Mouse (Mus musculus) leukemia stem cell, adult 10-12 weeks (primary cell): ENCODE results near the gene Mmp19. TPM values are rescaled to one million over a fixed set of nuclear protein-coding genes. Genes with fewer than 3 reads are reported as not detected.

ENCODE experiments used
- polyA plus RNA-seq: library from polyadenylated mRNA; stranded (reverse); fragments of >175 nt; gene quantifications from 2 replicates; pipeline ENCODE4 v1.2.3, GENCODE M21; 2012; ENCODE audit warnings: low replicate concordance

The Mmp19 gene
- 0.26 and 0.43 TPM in 2 replicates for polyA plus RNA-seq

DNA sequence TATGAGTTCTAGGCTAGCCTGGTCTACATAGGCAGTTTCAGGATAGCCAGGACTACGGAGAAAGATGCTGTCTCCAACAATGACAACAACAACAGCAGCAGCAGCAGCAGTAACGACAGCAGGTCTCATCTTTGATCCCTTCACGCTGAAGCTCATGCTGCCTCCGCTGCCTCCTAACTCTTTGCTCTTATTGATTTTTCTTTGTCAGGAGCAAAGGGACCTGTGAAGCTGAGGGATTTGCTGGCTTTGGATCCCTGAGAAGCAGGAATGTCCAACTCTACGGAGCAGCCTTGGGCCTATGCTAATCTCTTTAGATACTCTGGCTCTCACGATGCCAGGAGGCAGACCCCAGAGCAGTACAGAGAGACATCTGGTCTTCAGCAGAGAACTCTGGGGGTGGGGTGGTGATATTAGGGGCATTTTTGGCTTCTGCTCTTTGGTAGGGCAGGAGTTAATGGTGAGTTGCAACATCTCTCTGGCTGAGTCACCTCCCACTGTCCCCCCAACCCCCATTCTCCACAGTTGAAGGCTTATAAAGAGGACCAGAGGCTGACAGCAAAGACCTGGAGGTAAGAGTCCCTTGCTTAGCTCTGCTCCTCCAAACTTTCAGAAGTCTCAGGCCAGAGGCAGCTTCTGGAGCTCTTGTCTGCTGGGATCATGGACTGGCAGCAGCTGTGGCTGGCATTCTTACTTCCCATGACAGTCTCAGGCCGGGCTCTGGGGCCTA, at the start of gene Mmp19:
Gene Mmp19, plus strand, starts transcription at position 513 of the 727 bp plus-strand sequence.

DNA sequence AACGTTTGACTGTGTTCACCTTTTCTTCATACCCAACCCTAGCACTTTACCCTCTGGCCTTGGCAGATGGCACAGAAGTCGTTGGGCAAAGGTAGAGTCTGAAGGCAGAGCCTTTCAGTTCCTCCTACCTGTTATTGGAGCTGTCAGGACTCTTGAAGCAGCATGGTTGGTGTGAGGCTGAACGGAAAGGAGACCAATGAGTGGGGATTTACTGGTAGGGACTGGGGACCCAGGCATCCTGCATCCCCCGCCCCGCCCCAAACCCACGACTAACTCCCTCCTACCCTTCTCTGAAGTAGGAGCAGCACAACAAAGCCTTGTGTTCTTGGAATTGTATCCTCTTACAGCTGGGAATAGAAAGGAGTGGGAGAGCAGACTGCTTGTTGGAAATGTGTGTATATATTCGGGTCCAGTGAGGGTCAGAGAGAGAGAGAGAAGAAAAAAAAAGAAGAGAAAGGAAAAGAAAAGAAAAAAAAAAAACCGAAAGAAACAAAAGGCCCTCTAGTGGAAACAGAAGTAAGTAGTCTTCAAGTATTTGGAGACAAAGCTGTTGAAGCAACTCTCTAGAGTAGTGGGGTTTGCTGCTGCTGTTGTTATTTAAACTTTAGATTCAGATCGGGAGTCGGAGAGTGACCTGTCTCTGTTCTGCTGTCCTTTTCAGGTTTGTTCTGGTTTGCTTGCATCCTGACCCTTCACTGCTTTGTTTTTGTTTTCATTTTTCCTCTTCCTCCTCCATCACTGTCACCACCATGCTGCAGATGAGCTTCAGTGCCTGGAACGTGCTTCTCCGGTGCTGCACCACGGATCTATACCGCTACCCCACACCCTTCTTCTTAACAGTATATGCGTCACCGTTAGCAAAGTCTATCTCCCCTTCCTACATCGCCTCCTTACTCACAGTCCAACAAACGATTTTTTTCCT, 45.8 kb upstream of the Mmp19 start, which contains the start of gene Dgka:
Gene Dgka, minus strand, starts transcription at position 176 of the 922 bp plus-strand sequence.

DNA sequence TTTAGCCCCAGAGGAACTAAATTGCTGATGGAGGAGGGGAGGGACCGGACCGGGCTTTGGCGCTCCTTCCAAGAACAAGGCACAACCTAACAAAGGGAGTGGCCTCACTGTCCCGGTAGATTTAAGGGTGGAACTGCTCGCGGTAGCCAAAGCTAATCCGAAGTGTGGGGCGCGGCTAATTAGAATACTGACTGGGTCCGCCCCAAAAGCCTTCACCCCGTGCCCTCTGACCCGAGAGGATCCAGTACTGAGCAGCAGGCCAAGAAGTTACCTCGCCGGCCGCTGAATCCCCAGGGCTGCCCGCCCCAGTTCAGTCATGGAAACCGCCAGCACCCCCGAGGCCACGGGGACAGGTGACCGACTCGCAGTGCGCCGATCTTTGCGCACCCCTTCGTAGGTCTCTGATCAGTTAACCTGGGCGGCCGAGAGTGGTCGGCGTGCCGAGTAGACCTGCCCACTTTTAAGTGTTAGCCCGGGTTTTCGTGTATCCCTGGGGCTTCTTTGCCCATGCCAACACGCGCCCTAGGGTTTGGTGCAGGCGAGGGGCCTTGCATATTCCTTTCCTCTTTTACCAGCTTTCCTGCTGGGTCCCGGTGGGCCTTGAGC, 43.0 kb upstream of the Mmp19 start, which contains the start of gene Pym1:
Gene Pym1, plus strand, starts transcription at position 244 of the 606 bp plus-strand sequence.

DNA sequence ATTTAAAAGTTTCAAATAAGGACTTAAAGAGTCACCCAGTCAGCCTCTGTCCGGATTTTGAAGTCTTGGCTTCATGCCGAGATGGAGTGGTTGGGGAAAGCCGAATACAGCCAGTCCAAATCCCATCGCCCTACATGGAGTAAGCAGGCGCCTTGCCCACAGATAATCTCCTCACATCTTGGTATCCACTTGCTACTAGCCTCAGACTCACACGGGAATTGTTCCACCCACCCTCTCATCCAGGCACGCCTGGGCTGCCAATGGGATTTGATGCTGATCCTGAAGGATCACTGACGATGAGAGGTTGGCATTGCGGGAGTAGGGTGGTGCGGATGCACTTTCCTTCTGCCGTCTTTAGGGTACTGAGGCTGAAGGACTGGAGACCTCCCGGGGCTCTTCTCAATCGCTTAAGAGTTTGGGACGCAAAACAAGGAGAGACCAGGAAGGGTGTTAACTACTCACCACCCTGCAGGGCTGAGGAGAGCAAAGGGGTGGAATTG, 13.1 kb downstream of the Mmp19 start, which contains the start of gene Dnajc14:
Gene Dnajc14, plus strand, starts transcription at position 292 of the 500 bp plus-strand sequence.

DNA sequence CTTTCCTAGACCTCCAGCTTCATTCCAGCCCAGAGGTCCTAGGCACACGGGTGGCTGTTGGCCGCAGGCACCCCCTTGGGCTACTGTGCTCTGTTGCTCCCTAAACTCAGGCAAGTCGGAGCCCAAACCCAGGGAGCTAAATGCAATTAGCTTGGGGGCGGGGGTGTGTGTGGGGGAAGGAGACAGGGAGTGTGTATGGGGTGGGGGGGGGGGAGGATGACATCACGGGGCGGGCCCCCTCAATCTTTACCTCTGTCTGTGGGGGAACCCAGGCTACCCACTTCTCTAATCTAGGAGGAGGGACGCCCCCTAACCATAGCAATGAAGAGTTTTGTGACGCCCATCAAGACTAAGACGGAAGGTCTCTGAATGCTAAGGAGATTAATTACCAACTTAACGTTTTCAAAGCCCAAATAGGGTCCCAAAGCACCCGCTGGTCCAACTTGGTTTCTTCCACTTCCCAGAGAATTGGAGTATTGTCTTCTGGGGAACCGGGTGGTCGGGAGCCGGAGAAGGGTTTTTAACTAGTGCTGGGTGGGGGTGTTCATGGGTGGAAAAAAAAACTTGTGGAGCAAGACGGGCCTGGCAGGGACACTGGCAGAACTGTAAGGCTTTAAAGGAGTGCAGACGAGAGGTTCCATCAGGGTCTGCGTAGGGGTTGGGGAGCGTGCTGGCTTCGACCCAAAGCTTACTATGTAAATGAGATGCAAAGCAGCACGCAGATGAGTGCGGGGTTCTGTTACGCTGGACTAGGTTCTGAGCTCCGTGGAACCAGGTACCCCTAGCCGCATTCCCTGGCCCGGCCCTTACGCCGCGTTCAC, 13.8 kb downstream of the Mmp19 start, which contains the start of gene Tmem198b:
Gene Tmem198b, minus strand, starts transcription at position 100 of the 821 bp plus-strand sequence.

DNA sequence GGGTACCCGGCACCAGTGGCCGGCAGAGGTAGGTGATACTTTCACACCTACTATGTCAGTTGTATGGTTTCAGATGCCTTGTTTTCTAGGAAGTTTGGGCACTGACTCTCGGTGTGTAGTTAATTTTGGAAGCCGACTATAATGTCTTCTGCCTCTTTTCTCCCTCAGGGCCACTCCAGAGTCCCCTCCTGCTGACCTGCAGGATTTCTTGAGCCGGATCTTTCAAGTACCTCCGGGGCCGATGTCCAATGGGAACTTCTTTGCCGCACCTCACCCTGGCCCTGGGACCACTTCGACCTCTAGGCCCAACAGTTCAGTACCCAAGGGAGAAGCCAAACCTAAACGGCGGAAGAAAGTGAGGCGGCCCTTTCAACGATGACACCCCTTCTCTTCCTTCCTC, 26.3 kb downstream of the Mmp19 start, which contains the start of gene Sarnp:
Gene Sarnp, plus strand, starts transcription at position 301 of the 400 bp plus-strand sequence.

DNA sequence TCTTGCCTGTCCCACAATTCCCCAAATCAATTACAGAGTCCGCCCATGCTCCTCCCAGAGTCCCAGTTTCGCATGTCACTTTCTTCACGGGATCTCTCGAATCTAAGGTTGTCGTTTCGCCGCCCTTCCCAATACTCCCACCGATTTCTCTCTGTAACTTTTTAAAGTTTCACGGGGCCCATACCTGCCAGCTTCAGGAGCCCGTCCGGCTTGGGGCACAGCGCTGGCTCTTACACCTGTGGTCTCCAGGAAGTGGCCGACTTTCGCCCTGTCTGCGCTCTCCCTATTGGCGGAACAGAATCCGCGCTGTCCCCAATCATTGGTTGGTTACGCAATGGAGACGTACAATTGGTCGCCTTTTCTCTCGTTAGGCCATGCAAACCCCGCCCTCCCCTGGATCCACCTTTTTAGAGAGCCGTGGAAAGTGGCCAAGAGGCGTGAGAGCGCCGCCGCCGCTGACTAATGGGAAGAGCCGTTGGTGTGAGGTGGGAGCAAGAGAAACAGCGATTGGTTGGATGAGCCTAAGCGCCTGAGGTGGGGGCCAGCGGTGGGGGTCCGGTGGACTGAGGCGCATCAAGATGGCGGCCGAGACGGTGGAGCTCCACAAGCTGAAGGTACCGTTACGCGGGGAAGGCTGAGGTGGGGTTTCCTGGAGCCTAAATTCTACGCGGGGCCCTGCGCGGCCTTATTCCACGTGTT, 30.8 kb downstream of the Mmp19 start, which contains the start of gene Ormdl2:
Gene Ormdl2, minus strand, starts transcription at position 288 of the 699 bp plus-strand sequence.

Other genes with a start within 250 kb of the Mmp19 start
- gene Zc3h10, start 243.1 kb upstream of the Mmp19 start, polyA plus RNA-seq = 17.8 and 33.1 TPM in 2 replicates
- 1,968 and 2,386 TPM in 2 replicates for gene Rpl41, start 241.6 kb upstream of the Mmp19 start, polyA plus RNA-seq
- 485 and 726 TPM in 2 replicates for gene Pa2g4, start 224.9 kb upstream of the Mmp19 start, polyA plus RNA-seq
- 0.35 and 0.77 TPM in 2 replicates for gene Erbb3, start 201.3 kb upstream of the Mmp19 start, polyA plus RNA-seq
- 275 and 2,118 TPM in 2 replicates for gene Rps26, start 164.2 kb upstream of the Mmp19 start, polyA plus RNA-seq
- 1.4 and 2.2 TPM in 2 replicates for gene Ikzf4, start 144.9 kb upstream of the Mmp19 start, polyA plus RNA-seq
- gene Suox, start 116.8 kb upstream of the Mmp19 start, polyA plus RNA-seq = 0.64 and 3.0 TPM in 2 replicates
- gene Rab5b, start 94.6 kb upstream of the Mmp19 start, polyA plus RNA-seq = 9.7 and 12.3 TPM in 2 replicates
- 0.14 TPM in 1 of 2 replicates, not detected in the other for gene Pmel, start 86.7 kb upstream of the Mmp19 start, polyA plus RNA-seq
- 14.9 and 21.2 TPM in 2 replicates for gene Cdk2, start 85.9 kb upstream of the Mmp19 start, polyA plus RNA-seq
- 4.5 and 5.3 TPM in 2 replicates for gene Dgka, start 46.1 kb upstream of the Mmp19 start, polyA plus RNA-seq
- gene Pym1, start 43.0 kb upstream of the Mmp19 start, polyA plus RNA-seq = 178 and 186 TPM in 2 replicates
- gene Dnajc14, start 13.2 kb downstream of the Mmp19 start, polyA plus RNA-seq = 6.1 and 25.6 TPM in 2 replicates
- gene Tmem198b, start 13.5 kb downstream of the Mmp19 start, polyA plus RNA-seq = 0.89 and 1.4 TPM in 2 replicates
- gene Sarnp, start 26.4 kb downstream of the Mmp19 start, polyA plus RNA-seq = 0.41 and 5.4 TPM in 2 replicates
- 2.6 and 17.0 TPM in 2 replicates for gene Ormdl2, start 30.7 kb downstream of the Mmp19 start, polyA plus RNA-seq
- gene Gdf11, start 100.8 kb downstream of the Mmp19 start, polyA plus RNA-seq = 1.5 and 1.6 TPM in 2 replicates
- 0.96 and 1.1 TPM in 2 replicates for gene Cd63, start 110.1 kb downstream of the Mmp19 start, polyA plus RNA-seq
- 2.4 and 4.2 TPM in 2 replicates for gene Rdh5, start 132.0 kb downstream of the Mmp19 start, polyA plus RNA-seq
- gene Bloc1s1, start 133.1 kb downstream of the Mmp19 start, polyA plus RNA-seq = 24.2 and 33.3 TPM in 2 replicates
- 1.6 and 2.3 TPM in 2 replicates for gene Itga7, start 142.9 kb downstream of the Mmp19 start, polyA plus RNA-seq
- gene Mettl7b, start 170.1 kb downstream of the Mmp19 start, polyA plus RNA-seq = not detected in 2 replicates
- not detected in 2 replicates for gene Olfr9, start 198.5 kb downstream of the Mmp19 start, polyA plus RNA-seq
- not detected in 2 replicates for gene Olfr763, start 219.9 kb downstream of the Mmp19 start, polyA plus RNA-seq
- not detected in 2 replicates for gene Olfr764-ps1, start 249.0 kb downstream of the Mmp19 start, polyA plus RNA-seq